Mouse (Mus musculus) left cerebral cortex, adult 9 months (tissue): ENCODE data around the gene Xpnpep1.

ENCODE experiments used
- DNase-seq, 2 experiments: peaks; one replicate each; pipeline ENCODE4 v3.0.0; 2022; ENCODE audit warnings: low spot score in 2 of 2

Gene Xpnpep1

GRCm38 (mm10) chr19:53066531-53066930 lies 26.5 kb upstream of the Xpnpep1 start:
- no peak for DNase-seq

- no peak for DNase-seq
Observed at GRCm38 (mm10) chr19:53064972-53065361, 25.0 kb upstream of the Xpnpep1 start.

GRCm38 (mm10) chr19:53064292-53064971 lies 24.4 kb upstream of the Xpnpep1 start:
- DNase-seq: no peak

GRCm38 (mm10) chr19:53062046-53062445 lies 22.0 kb upstream of the Xpnpep1 start:
- DNase-seq: no peak

- no peak for DNase-seq
Observed at GRCm38 (mm10) chr19:53059344-53060111, 19.5 kb upstream of the Xpnpep1 start.

- no peak for DNase-seq
Observed at GRCm38 (mm10) chr19:53058726-53059334, 18.8 kb upstream of the Xpnpep1 start.

GRCm38 (mm10) chr19:53057980-53058725 lies 18.1 kb upstream of the Xpnpep1 start:
- no peak for DNase-seq

- DNase-seq: no peak
Observed at GRCm38 (mm10) chr19:53053355-53053754, 13.3 kb upstream of the Xpnpep1 start.

GRCm38 (mm10) chr19:53052031-53052670 lies 12.1 kb upstream of the Xpnpep1 start:
- no peak for DNase-seq

- DNase-seq: no peak
Observed at GRCm38 (mm10) chr19:53051288-53051985, 11.4 kb upstream of the Xpnpep1 start.

GRCm38 (mm10) chr19:53050100-53050499 lies 10.1 kb upstream of the Xpnpep1 start:
- no peak for DNase-seq

GRCm38 (mm10) chr19:53047208-53047607 lies 7.2 kb upstream of the Xpnpep1 start:
- no peak for DNase-seq

GRCm38 (mm10) chr19:53043423-53044125 lies 3.6 kb upstream of the Xpnpep1 start:
- DNase-seq: no peak

GRCm38 (mm10) chr19:53041570-53041969 lies 1.6 kb upstream of the Xpnpep1 start:
- DNase-seq: no peak

GRCm38 (mm10) chr19:53041133-53041510 lies 1.1 kb upstream of the Xpnpep1 start:
- DNase-seq: no peak

GRCm38 (mm10) chr19:53039090-53039489 lies 924 bp downstream of the Xpnpep1 start:
- no peak for DNase-seq

GRCm38 (mm10) chr19:53038435-53038938 lies 1.5 kb downstream of the Xpnpep1 start:
- peak; percentile 96 to 99 for DNase-seq

GRCm38 (mm10) chr19:53037925-53038419 lies 2.0 kb downstream of the Xpnpep1 start:
- DNase-seq: no peak

- no peak for DNase-seq
Observed at GRCm38 (mm10) chr19:53033159-53033943, 6.7 kb downstream of the Xpnpep1 start.
